Mouse (Mus musculus) midbrain, postnatal 0 days (tissue): Measurements from ENCODE around the gene Crhr1. TPM values are rescaled to one million over a fixed set of nuclear protein-coding genes. Genes with fewer than 3 reads are reported as not detected.

Source experiments
- ATAC-seq: fragments of 200-750 bp; cut with Nextera tagmentation; 2 replicates; pipeline ENCODE4 v1.8.0; 2017; ENCODE audit warnings: moderate number of reproducible peaks, mild to moderate bottlenecking, moderate TSS enrichment, moderate library complexity; ENCODE audit not compliant: low FRiP score
- DNase-seq: peaks from one replicate; pipeline ENCODE4 v3.0.0-alpha.2; 2015; ENCODE audit warnings: low spot score
- H3K27ac ChIP-seq: fragments of 300-500 bp; sonication (generic); 2 replicates; pipeline ENCODE4 v1.5.1; 2014; ENCODE audit warnings: low read depth, mild to moderate bottlenecking, low read length, mixed read lengths
- H3K27me3 ChIP-seq: fragments of 300-500 bp; sonication (generic); 2 replicates; pipeline ENCODE4 v1.6.1; 2014; ENCODE audit warnings: low read length, control low read depth, mixed read lengths; ENCODE audit not compliant: insufficient read depth
- H3K36me3 ChIP-seq: fragments of 300-500 bp; sonication (generic); 2 replicates; pipeline ENCODE4 v1.6.1; 2014; ENCODE audit warnings: low read length, control low read depth, mixed read lengths; ENCODE audit not compliant: insufficient read depth
- H3K4me1 ChIP-seq: fragments of 300-500 bp; sonication (generic); 2 replicates; pipeline ENCODE4 v1.6.1; 2014; ENCODE audit warnings: mild to moderate bottlenecking, control low read depth, antibody characterized with exemption, low read length, mixed read lengths; ENCODE audit not compliant: insufficient read depth
- H3K4me2 ChIP-seq: fragments of 300-500 bp; sonication (generic); 2 replicates; pipeline ENCODE4 v1.6.1; 2014; ENCODE audit warnings: low read depth, mild to moderate bottlenecking, low read length, mixed read lengths; ENCODE audit not compliant: poor library complexity, severe bottlenecking
- H3K4me3 ChIP-seq: fragments of 300-500 bp; sonication (generic); 2 replicates; pipeline ENCODE4 v1.5.1; 2014; ENCODE audit warnings: low read depth, mild to moderate bottlenecking, low read length, moderate library complexity
- H3K9ac ChIP-seq: fragments of 300-500 bp; sonication (generic); replicated peaks from 2 replicates; pipeline ENCODE4 v1.6.1; 2014; ENCODE audit warnings: mild to moderate bottlenecking, low read length, moderate library complexity, mixed read lengths; ENCODE audit not compliant: poor library complexity, severe bottlenecking
- H3K9me3 ChIP-seq: fragments of 300-500 bp; sonication (generic); 2 replicates; pipeline ENCODE4 v1.6.1; 2016; ENCODE audit warnings: low read length, control low read depth
- CTCF ChIP-seq: IDR thresholded peaks from 2 replicates; pipeline ENCODE4 v1.5.1; 2016; ENCODE audit warnings: antibody characterized with exemption, mild to moderate bottlenecking
- WGBS: fragments of 180-500 bp; shearing (Covaris S2); extraction: QIAGEN DNeasy Blood & Tissue Kit; methylation state at CpG from one replicate; pipeline ENCODE4 v1.1.7; 2014; 5-methylcytosine and 5-hydroxymethylcytosine counted together
- polyA plus RNA-seq: library from polyadenylated mRNA; unstranded; fragments of >200 nt; fragmentation: Nextera tagmentation; extraction: Ambion mirVana; gene quantifications from 2 replicates; pipeline ENCODE4 v1.2.1, GENCODE M21; 2015
- total RNA-seq: library from RNA; depleted of rRNA; stranded (reverse); fragments of >200 nt; gene quantifications from 2 replicates; pipeline ENCODE4 v1.2.3, GENCODE M21; 2014

Gene Crhr1
- total and polyA plus RNA-seq, 2 experiments from 2014 or later: 7.2 to 28.0 TPM

DNA sequence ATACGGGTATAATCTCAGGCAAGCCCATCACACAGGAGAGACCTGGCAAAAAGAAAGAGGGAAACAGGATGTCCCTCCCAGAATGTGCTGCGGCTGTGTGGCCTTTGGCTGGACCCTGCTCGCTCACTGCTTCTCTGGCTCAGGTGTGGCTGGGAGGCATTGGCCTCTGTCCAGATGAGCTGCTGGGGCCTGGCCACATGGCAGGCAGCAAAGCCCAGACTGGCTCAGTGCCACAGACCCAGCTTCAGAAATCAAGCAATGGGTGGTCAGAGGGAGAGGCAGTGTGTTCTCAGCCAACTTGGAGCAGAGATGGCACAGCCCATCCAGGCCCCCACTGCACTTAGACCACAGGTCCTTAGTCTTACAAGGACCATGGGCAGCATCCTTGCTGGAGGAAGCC is 8.1 kb upstream of the Crhr1 start:
- Histone ChIP-seq H3K9ac (no peak overlapping the region), H3K27ac (no peak overlapping the region), H3K27me3 (no peaks in the 10 kb centered on the region), H3K4me3 (no peak overlapping the region), H3K9me3 (no peaks in the 10 kb centered on the region), H3K4me2 (no peak overlapping the region), H3K36me3 (no peaks in the 10 kb centered on the region), H3K4me1 (no peaks in the 10 kb centered on the region)
- no peak for TF ChIP-seq CTCF
- ATAC-seq (0 out of 2 replicates have a peak, but pooled peaks have one; percentile 31), DNase-seq (peak; percentile 83)
- WGBS: 74% methylated on average over 3 of the region's 3 CpGs

DNA sequence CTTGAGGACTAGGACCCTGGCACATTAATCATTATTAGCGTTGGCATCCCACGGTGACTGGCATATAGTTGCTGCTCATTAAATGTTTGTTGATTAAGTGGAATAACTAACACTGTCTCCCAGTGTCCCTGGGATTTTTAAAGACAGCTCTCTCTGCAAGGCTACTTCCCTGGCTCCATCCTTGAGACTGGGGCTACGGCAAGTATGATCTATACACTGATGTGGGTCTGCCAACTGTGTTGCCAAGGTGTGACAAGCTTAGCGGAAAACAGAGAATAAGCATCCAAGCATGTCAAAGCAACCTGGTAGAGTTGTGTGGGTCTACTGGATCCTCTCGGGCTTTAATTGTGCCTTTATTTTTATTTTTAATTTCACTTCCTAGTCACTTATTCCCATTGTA is 3.2 kb upstream of the Crhr1 start:
- peak; percentile 65 for DNase-seq
- no peak for TF ChIP-seq CTCF
- Histone ChIP-seq H3K27ac (no peak overlapping the region), H3K4me3 (no peak overlapping the region), H3K9ac (no peak overlapping the region), H3K4me1 (0 out of 2 replicates have a peak, but pooled peaks cover 3% of the 10 kb centered on the region), H3K27me3 (peaks cover 7% of the 10 kb centered on the region; the same call in 1 of the 2 replicates), H3K36me3 (no peaks in the 10 kb centered on the region), H3K4me2 (no peak overlapping the region), H3K9me3 (no peaks in the 10 kb centered on the region)
- ATAC-seq: no peak
- WGBS: 81% methylated on average over 5 of the region's 5 CpGs

DNA sequence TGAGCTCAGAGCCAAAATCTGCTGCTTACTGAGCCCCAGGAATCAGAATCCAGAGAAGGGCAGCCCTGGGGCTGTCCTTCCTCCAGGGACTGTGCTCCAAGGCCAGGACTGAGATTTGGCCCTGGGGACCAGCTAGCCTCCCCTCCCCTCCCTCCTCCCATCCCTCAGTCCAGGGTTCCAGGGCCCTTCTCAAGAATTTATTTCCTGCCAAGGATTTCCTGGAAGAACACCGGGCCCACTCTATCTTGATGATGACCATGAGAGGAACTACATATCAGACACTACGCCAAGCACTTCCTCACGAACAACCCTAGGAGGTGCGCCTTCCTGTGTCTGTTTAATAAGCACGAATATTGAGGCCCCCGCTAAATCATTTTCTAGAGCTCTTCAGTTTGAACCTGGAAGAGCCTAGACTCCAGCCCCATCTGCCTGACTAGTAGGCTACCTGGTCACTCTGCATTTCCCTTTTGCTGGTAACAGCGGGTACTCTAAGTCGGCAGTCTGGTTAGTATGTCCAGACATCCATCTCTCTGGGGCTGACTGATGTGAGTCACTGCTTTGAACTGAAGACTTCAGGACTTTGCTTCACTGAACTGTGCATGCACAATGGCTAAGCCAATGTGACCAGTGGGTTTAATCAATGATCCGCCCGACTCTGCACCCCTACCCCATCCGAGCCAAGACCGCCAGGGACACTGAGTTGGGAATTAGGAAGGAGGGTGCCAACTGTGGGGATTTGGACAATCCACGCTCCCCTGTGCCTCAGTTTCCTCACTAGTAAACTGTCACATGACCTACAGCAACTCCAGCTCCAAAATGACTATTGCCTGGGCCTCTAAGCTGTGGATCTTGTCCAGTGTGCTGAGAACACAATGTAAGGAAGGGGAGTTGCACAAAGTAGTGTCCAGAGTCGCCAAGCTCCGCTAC is 1.7 kb upstream of the Crhr1 start:
- no peak for DNase-seq
- Histone ChIP-seq H3K27me3 (peaks cover 7% of the 10 kb centered on the region; the same call in 1 of the 2 replicates), H3K4me3 (no peak overlapping the region), H3K27ac (no peak overlapping the region), H3K9me3 (no peaks in the 10 kb centered on the region), H3K4me2 (no peak overlapping the region), H3K9ac (no peak overlapping the region), H3K4me1 (0 out of 2 replicates have a peak, but pooled peaks cover 3% of the 10 kb centered on the region), H3K36me3 (no peaks in the 10 kb centered on the region)
- ATAC-seq: no peak
- no peak for TF ChIP-seq CTCF
- WGBS: 76% methylated on average over 15 of the region's 15 CpGs

GRCm38 (mm10) chr11:104131756-104132155 is 899 bp upstream of the Crhr1 start:
- Histone ChIP-seq H3K27me3 (peaks cover 7% of the 10 kb centered on the region; the same call in 1 of the 2 replicates), H3K4me3 (peak overlapping the region; percentile 76), H3K4me2 (peak overlapping the region; percentile 94), H3K27ac (no peak overlapping the region), H3K9me3 (no peaks in the 10 kb centered on the region), H3K4me1 (0 out of 2 replicates have a peak, but pooled peaks cover 3% of the 10 kb centered on the region), H3K36me3 (no peaks in the 10 kb centered on the region), H3K9ac (peak overlapping the region; percentile 83)
- TF ChIP-seq CTCF: peak; percentile 78
- peak; percentile 83 for DNase-seq
- 1% methylated on average over 21 of the region's 21 CpGs for WGBS
- peak; percentile 72 for ATAC-seq

GRCm38 (mm10) chr11:104133442-104133983 is 858 bp downstream of the Crhr1 start:
- no peak for DNase-seq
- WGBS: under 1% methylated on average over 47 of the region's 47 CpGs
- no peak for ATAC-seq
- Histone ChIP-seq H3K27me3 (peaks cover 7% of the 10 kb centered on the region; the same call in 1 of the 2 replicates), H3K4me2 (peak overlapping the region; percentile 94), H3K9me3 (no peaks in the 10 kb centered on the region), H3K4me1 (0 out of 2 replicates have a peak, but pooled peaks cover 3% of the 10 kb centered on the region), H3K36me3 (no peaks in the 10 kb centered on the region), H3K4me3 (peak overlapping the region; percentile 76), H3K27ac (no peak overlapping the region), H3K9ac (peak overlapping the region; percentile 83)
- no peak for TF ChIP-seq CTCF

DNA sequence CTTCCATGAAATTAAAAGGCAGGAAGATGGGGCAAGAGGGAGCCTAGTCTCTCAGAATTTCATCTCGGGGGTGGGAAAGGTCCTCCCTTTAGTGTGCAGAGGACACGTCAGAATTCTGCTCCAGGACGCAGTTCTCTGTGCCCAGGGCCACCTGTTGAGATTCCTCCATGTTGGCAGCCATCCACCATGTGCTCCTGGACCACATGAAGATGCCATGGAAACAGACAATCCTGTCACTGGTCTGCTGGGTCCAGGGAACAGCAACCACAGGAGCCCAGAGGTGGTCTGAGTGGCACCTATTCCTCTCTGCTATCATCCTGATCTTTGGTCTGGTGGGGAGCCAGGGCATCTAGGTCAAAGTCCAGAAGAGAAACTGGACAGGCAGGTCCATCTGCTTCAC is 6.3 kb downstream of the Crhr1 start:
- ATAC-seq: no peak
- Histone ChIP-seq H3K36me3 (no peaks in the 10 kb centered on the region), H3K4me3 (no peak overlapping the region), H3K9me3 (no peaks in the 10 kb centered on the region), H3K4me2 (no peak overlapping the region), H3K9ac (no peak overlapping the region), H3K27me3 (no peaks in the 10 kb centered on the region), H3K27ac (no peak overlapping the region), H3K4me1 (no peaks in the 10 kb centered on the region)
- WGBS: 72% methylated on average over 3 of the region's 3 CpGs
- no peak for DNase-seq
- TF ChIP-seq CTCF: no peak
